ENCODE assay signal across 27 mouse cellular contexts in genomic region chr13:42018356-42018755, GRCm38 (mm10). TPM values are rescaled to one million over a fixed set of nuclear protein-coding genes. Genes with fewer than 3 reads are reported as not detected.
A peak's percentile ranks its signal among the peaks of the same experiment; 100 is the strongest.
DNase-seq lines count a peak whose midpoint lies in the region; ATAC-seq and TF ChIP-seq lines count a peak whose summit lies in the region.
"Had no signal": no experiment of that assay in that cellular context is flagged by ENCODE, and none has a peak within 500 bp of the region (broad histone marks: within the 10 kb centered on the region; RNA-seq: fewer than 3 reads in every experiment).

No protein-coding gene starts in this region.

- H3K4me1 ChIP-seq in lung, adult 2 months (ENCODE audit: control insufficient read depth, insufficient read depth, low read length), result no peaks in the 10 kb centered on the region; the same call in 1 of the 2 replicates
- H3K4me1 ChIP-seq: forebrain, embryonic 12.5 days; hindbrain, embryonic 10.5 days; limb, embryonic 13.5 days; midbrain, embryonic 10.5 days; neural tube, embryonic 15.5 days had no signal

- DNase-seq in lung, postnatal 10 days, result peak; percentile 43
- no peak for DNase-seq in lung, adult 2 months
- peak; percentile 3 for DNase-seq in T-cell, adult 2 months (ENCODE audit: low spot score)
- peak; percentile 19 for DNase-seq in splenic B cell, adult 2 months (ENCODE audit: low read depth, low spot score)
- DNase-seq in thymus, postnatal 4 days, result peak; percentile 31
- DNase-seq in right cerebral cortex, adult 2 months (ENCODE audit: low spot score in 2 of 2), result no peak
- DNase-seq: adrenal gland, postnatal 10 days; B cell, adult 2 months; cerebellum, adult 18-20 months; cerebellum, postnatal 25 days; embryo, embryonic 11 days; gastrocnemius, adult 2 months; kidney, adult 9 months; kidney, postnatal 14 days; layer of hippocampus, postnatal 36 days; right cerebral cortex, postnatal 14 days had no signal

- 70% methylated on average over 2 of the region's 2 CpGs for WGBS in lung, adult 2 months

- no peak for TF ChIP-seq POLR2A in lung, adult 2 months (IDR thresholded peaks at IDR 0.05; ENCODE audit: borderline replicate concordance, extremely low read depth, low read depth, low read length)

- ATAC-seq in megakaryocyte, adult 5-6 weeks (ENCODE audit: poor library complexity, severe bottlenecking), result no peak
- ATAC-seq: hindbrain, embryonic 16.5 days; intestine, embryonic 16.5 days had no signal

- no peak overlapping the region for H3K4me3 ChIP-seq in lung, adult 2 months (replicated peaks; ENCODE audit: extremely low read depth, low read depth, low read length)
- H3K4me3 ChIP-seq: embryonic facial prominence, embryonic 13.5 days; erythroblast, embryonic 14.5 days; forebrain, embryonic 12.5 days; gastrocnemius, adult 2 months; hindbrain, embryonic 10.5 days; layer of hippocampus, adult 2 months; limb, embryonic 13.5 days; midbrain, embryonic 10.5 days; neural tube, embryonic 15.5 days had no signal

- TF ChIP-seq CTCF in lung, adult 2 months (IDR thresholded peaks at IDR 0.05; ENCODE audit: insufficient read depth, low read length), result no peak

- H3K36me3 ChIP-seq in splenic B cell, adult 2 months (ENCODE audit: control insufficient read depth, insufficient read depth, low read length, poor library complexity, severe bottlenecking), result no peaks in the 10 kb centered on the region
- H3K36me3 ChIP-seq: embryonic facial prominence, embryonic 13.5 days; forebrain, embryonic 12.5 days; hindbrain, embryonic 10.5 days; limb, embryonic 13.5 days; midbrain, embryonic 10.5 days; neural tube, embryonic 15.5 days had no signal

- H3K27me3 ChIP-seq in splenic B cell, adult 2 months (ENCODE audit: control insufficient read depth, insufficient read depth, low read length, poor library complexity, severe bottlenecking), result no peaks in the 10 kb centered on the region
- H3K27me3 ChIP-seq: forebrain, embryonic 12.5 days; limb, embryonic 13.5 days; neural tube, embryonic 15.5 days had no signal

RNA-seq across cellular contexts. Expression of gene Hivep1, which starts 33.5 kb away (rescaled TPM):
- 35.9 and 41.8 TPM in 2 replicates for polyA plus RNA-seq in lung, adult 2 months (2012; rRNA removed)
- total RNA-seq in megakaryocyte, adult 5-6 weeks (2015), result 35.4 and 50.6 TPM in 2 replicates
- total RNA-seq in megakaryocyte, adult 5-6 weeks (2017), result 8.0 and 16.3 TPM in 2 replicates

Comparison
In these comparisons a context has a peak if more than half of its experiments do, and no peak if none do; other contexts are left out.
1. DNase-seq: peak in lung, postnatal 10 days (single experiment), T-cell, adult 2 months (single experiment), splenic B cell, adult 2 months (single experiment) and thymus, postnatal 4 days (single experiment); none in lung, adult 2 months (single experiment) and right cerebral cortex, adult 2 months (0 of 2).